Mouse (Mus musculus): ENCODE results near the gene Acaca.

Acaca gene

GRCm38 (mm10) chr11:84128943-84129798 is at the start of gene Acaca, which contains the start of gene Tada2a:
Acaca (plus strand) TSS chr11:84129672.
Tada2a (minus strand) TSS chr11:84129600.
- peak; percentile 84 for DNase-seq

GRCm38 (mm10) chr11:84079887-84080286 is 49.6 kb upstream of the Acaca start:
- no peak for DNase-seq

GRCm38 (mm10) chr11:84080327-84080726 is 49.1 kb upstream of the Acaca start:
- no peak for DNase-seq

- no peak for DNase-seq
Observed at GRCm38 (mm10) chr11:84081901-84082300, 47.6 kb upstream of the Acaca start.

- DNase-seq, result no peak
Observed at GRCm38 (mm10) chr11:84090572-84090971, 38.9 kb upstream of the Acaca start.

GRCm38 (mm10) chr11:84095084-84095483 is 34.4 kb upstream of the Acaca start:
- no peak for DNase-seq

GRCm38 (mm10) chr11:84097251-84097998 is 32.0 kb upstream of the Acaca start:
- no peak for DNase-seq

GRCm38 (mm10) chr11:84101182-84101581 is 28.3 kb upstream of the Acaca start:
- no peak for DNase-seq

GRCm38 (mm10) chr11:84104036-84104435 is 25.4 kb upstream of the Acaca start:
- no peak for DNase-seq

- DNase-seq, result no peak
Observed at GRCm38 (mm10) chr11:84107137-84107536, 22.3 kb upstream of the Acaca start.

- no peak for DNase-seq
Observed at GRCm38 (mm10) chr11:84113623-84114022, 15.8 kb upstream of the Acaca start.

- DNase-seq, result no peak
Observed at GRCm38 (mm10) chr11:84115646-84116045, 13.8 kb upstream of the Acaca start.

GRCm38 (mm10) chr11:84116221-84116620 is 13.3 kb upstream of the Acaca start:
- no peak for DNase-seq

- DNase-seq, result no peak
Observed at GRCm38 (mm10) chr11:84117431-84117830, 12.0 kb upstream of the Acaca start.

- no peak for DNase-seq
Observed at GRCm38 (mm10) chr11:84121051-84121956, 8.2 kb upstream of the Acaca start.

- no peak for DNase-seq
Observed at GRCm38 (mm10) chr11:84127977-84128376, 1.5 kb upstream of the Acaca start.

GRCm38 (mm10) chr11:84129799-84130185 is 320 bp downstream of the Acaca start:
- no peak for DNase-seq

- no peak for DNase-seq
Observed at GRCm38 (mm10) chr11:84134331-84134860, 4.9 kb downstream of the Acaca start.

GRCm38 (mm10) chr11:84136453-84136852 is 7.0 kb downstream of the Acaca start:
- DNase-seq, result no peak

- peak; percentile 71 for DNase-seq
Observed at GRCm38 (mm10) chr11:84141752-84142151, 12.3 kb downstream of the Acaca start.

GRCm38 (mm10) chr11:84145201-84145798 is 15.8 kb downstream of the Acaca start:
- DNase-seq, result no peak

GRCm38 (mm10) chr11:84146081-84146480 is 16.6 kb downstream of the Acaca start:
- DNase-seq, result no peak
